Mouse (Mus musculus) adrenal gland, postnatal 25 days (tissue): Measurements from ENCODE around the gene Zfp423. TPM values are rescaled to one million over a fixed set of nuclear protein-coding genes. Genes with fewer than 3 reads are reported as not detected.

Experiments
- DNase-seq: peaks from one replicate; pipeline ENCODE4 v3.0.0; 2021; ENCODE audit warnings: mixed read lengths
- total RNA-seq: library from RNA; stranded (reverse); gene quantifications from 2 replicates; pipeline ENCODE4 v1.2.3, GENCODE M21; 2021

Gene Zfp423
- total RNA-seq, 1 experiment from 2014 or later, result 17.5 TPM

DNA sequence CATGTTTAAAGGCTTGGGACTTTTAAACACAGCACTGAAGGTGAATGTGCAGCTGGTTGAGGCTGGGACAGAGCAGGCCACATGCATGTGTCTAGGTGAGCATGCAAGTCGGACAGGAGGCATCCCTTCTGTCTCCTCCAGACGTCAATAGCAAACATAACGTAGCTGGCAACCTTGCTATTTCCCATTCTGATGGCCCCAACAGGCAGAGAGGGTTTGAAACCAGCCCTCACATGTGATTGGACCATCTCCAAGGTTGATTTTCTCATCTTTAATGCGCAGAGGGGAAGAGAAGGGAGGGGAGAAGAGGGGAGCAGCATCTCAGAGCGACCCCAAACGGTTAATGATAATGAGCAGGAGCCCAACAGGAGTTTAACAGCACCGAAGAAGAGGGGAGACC is 123.5 kb downstream of the Zfp423 start:
- DNase-seq, result no peak

DNA sequence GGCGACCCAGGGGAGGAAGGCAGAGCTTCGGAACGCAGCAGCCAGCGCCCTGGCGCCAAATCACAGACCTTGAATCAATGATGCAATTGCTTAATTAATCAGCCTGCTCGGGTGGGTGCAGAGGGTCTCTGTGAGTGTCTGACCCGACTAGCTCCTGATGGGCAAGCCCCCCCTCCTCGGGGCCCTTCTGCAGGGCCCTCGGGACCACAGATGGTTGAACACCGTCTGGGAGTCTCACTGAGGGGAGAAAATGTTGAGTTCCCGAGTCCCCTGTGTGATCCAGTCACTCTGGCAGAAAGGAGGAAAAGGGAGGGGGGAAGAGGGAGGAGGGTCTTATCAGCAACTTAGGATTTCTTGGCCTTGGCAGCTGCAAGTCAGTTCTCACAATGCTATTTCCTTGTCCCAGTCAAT is 124.0 kb downstream of the Zfp423 start:
- DNase-seq, result no peak

DNA sequence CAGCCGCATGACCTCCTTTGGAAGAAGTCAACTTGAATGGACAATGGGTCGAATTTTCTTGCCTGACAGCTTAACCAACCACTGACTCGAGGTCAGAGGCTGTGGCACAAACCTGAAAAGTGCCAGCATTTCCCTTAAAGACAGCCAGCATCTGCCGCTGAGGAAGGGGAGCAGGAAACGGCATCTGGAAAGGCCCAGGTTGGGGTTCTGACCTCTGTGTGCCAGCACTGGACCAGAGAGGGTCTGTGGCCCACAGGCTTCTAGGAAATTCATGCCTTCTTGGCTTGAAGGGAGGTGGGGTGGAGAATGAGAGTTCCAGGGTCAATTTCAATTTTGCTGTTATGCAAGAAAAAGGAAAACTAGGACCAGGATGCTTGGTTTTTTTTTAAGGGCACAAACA is 124.7 kb downstream of the Zfp423 start:
- no peak for DNase-seq

DNA sequence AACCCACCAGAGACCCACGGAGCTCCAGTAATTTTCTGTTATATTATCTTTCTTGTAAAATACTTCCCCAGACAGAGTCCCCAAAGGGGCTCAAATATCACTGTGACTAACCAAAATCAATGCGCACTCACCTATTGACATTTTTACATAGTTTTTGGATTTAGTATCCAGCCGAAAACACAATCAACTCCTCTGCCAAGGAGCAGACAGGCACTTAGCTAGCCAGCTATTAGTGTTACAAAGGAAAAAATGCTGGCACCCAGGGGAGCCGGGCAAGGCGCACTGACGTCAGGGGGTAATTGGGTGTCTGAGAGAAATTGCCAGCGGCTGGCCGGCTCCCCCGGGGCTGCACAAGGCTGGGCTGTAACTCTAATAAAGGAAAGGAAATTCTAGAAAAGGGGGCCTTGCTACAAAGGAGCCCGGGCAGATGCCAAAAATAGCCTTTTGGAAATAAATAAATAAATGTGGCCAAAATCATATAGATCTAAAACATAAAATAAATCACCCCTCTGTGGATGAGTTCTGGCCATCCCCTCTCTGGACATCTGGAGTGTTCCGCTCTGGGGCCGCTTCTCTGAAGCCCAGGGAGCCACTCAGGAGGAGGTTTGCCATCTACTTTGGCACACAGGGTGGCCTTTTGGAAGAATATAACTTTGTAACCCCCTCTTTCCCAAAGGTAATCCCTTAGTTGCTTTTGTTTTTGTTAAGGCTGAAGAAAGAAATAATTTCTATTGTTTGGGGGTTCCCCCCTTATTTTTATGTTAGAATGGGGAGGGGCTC is 125.4 kb downstream of the Zfp423 start:
- peak; percentile 24 for DNase-seq

DNA sequence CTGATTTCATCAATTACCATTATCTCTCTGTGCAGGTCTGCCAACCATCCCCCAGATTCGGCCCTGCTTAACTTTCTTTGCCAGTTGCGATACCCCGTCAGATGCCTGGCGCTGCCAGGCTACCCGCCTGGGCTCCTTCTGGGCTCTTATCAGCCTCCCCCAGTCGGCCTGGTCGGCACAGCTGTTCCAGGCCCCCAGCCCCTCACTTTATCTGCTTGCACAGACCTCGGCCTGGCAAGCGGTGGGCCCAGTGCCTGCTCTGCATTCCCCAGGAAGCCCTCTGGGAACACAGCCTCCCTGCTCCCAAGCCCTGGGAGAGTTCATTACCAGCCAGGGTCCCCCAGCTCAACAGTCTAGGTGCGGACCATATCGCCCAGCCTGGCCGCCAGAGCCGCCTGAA is 126.1 kb downstream of the Zfp423 start:
- no peak for DNase-seq

DNA sequence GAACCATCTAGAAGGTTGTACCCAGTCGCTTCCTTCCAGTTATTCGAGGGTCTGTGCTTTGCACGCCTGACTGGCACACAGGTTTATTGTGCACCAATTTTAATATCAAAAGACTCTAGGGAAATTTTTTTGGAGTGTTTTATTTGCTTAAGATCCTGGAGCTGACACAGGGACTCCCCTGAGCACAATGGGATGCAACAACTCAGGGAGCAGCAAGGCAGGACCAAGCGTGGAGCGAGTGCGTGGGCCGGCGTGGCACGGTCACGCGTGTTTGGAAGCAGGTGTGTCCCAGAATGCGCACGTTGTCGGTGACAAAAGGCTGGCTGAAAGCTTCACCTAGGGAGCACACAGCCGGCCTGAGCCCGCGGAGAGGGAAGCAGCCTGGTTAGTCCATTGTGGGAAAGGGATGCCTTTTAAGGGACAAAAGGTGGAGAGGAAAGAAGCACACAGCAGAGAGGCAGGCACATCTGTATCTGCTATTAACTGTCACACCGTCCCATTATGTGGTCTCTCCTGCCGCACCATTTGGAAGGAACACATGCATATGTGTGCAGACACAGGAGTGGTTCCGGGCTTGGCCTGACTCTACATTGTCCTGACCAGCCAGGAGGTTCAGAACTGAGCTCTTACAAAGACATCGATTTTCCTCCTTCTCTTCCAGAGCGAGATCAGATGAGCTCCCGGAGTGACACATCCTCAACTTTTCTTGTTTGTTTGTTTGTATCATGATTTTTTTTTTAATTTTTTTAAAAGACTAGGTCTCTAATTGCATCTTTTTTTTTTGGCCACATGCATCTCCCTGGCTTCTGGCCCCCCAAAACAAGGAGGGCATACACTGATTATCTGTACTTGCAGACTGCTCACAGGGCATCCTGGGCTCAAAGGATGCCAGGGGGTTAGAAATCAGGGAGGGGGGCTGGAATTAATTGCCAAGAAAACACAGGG is 126.7 kb downstream of the Zfp423 start:
- no peak for DNase-seq

DNA sequence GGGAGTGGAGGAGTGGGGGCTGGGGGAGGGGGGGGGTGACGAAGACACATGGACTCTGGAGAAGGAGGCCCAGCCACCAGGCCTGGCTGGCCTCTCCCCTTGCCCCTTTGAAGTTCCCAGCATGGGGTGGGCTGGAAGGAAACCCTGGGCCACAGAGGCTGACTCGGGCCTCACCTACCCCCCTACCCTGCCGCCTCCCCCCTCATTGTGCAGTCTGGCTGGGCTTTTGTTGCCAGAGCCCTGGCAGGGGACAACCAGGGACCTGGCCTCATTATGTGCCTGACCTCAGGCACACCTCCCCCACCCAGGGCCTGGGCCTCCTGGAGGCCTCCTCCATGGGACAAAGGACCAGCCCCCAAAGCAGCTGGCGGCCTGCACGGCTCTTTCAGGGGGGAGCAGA is 127.8 kb downstream of the Zfp423 start:
- no peak for DNase-seq

DNA sequence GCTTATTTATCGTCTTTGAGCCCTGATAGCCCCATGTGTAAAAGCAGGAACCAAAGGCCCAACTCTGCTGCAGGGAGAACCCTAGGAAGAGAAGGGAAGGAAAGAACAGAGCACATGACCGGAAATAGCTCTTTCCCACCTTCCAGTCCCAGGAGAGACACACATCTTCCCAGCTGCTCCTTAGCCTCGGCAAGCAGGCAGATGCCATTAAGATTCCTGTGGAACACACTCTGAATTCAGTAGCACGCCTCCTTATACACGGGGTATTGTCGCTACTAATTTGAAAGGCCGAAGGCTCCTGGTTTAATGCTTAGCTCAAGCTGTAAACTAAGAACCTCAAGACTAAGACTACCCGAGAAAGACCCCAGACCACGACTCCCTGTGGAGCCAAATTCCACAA is 128.3 kb downstream of the Zfp423 start:
- DNase-seq, result no peak

DNA sequence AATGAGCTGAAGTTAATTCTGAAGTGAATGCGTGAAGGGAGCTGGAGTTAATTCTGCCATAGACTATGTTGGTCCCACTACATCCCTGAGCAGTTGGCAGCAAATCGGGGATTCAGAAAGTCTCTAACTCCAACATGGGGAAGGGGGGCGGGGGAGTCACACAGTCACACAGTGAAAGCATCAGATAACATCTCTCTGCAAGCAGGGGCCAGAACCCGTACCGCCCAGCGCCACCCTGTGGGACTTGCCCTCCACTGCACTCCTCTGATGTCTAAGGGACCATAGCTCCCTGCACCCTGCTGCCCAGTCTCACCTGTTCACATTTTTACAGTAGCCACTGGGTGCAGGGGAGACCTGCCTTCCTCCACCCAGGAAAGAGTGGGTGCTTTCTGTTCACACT is 129.2 kb downstream of the Zfp423 start:
- peak; percentile 23 for DNase-seq

DNA sequence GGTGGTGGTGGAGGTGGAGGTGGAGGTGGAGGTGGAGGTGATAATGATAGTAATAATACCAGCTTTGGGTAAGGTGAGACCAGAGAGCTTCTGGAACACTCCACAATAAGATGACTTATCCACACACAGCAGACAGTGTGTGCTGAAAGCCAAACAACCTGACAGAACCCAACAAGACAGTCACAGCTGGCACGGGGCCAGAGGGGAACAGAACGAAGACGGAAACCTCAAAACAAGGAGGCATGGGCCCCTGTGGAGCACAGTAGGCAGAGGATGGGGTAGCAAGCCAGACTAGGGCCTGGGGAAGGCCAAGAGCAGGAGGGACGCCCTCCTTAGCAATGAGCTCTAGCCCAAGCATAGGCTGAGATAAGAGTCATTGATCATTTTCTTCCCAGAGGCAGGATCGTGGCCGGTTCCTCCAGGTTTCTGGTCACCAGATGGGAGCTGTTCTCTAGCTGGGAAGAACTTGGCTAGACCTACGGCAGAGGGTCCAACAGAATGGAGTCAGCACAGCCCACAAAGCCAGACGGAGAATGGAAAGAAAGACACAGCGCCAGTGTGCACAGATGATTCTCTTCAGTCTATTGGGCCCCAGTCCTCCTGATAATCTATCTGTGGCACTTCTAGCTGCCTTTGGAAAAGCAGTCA is 133.3 kb downstream of the Zfp423 start:
- DNase-seq, result no peak

DNA sequence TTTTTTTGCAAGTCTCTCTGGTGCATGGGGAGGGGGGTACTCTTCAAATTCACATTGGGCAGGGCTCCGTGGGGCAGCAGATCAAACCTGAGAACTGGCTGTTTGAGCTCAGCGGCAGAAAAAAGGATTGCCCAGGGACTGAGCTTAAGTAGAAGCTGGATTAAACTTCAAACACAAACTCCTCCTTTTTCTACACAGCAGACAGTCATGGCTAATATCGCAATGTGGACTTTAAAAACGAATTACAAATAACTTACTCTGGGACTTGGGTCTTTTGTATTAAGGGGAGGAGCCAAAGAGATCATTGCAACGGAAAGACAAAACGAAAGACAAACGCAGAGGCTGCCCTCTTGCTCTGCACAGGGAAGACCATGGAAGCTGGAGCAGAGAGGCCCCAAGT is 136.2 kb downstream of the Zfp423 start:
- no peak for DNase-seq

DNA sequence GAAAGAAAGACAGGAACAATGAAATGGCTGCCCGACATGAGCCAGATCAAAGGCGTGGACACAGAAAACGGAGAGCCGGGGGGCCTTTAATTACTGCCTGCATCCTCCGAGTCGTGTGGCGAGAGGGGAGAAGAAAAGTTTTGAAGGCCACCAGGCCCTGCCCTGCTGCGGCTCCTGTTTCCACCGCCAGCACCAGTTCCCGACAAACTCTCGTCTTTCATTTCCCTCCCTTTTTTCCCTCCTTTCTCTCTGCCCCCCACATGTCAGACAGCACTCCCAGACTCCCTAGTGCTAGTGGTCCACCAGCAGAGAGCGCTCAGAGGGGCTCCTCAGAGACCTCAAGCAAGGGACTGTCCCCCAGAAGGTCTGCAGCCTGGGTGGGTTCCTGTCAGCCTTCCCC is 136.7 kb downstream of the Zfp423 start:
- DNase-seq, result no peak

DNA sequence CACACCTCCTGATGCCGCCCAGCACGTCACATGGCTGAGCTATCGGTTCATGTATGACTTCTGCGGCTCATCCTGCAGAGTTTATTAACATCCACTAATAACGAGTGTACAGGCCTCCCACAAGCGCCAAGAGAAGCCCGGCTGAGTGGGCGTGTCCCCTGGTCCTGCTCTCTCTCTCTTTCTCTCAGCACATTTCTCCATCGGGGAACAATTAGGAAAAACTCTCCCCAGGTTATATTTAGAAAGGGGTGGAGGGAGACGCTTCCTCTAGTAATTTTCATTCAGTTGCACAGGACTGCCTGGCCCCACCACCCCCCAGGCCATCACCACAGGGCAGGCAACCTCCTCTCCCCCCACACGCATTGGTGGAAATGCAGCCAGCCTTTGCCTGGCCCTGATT is 137.2 kb downstream of the Zfp423 start:
- DNase-seq, result no peak

DNA sequence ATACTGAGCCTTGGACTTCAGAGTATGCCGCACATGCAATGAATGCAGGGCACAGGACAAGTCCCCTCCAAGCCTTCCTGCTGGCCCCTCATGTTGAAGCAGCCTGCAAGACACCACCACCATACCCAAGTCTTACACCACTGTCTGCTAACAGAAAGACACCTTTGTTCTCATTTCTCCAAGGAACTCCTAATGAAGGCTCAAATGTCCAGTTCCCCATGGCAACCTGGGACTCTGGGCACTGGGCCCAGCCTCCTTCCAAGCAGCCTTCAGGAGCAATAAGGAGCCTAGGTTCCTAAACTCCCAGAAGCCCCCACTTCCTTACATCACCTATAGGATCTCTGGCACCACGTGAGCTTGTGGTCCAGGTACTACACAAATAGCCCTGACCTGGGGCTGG is 137.7 kb downstream of the Zfp423 start:
- no peak for DNase-seq

DNA sequence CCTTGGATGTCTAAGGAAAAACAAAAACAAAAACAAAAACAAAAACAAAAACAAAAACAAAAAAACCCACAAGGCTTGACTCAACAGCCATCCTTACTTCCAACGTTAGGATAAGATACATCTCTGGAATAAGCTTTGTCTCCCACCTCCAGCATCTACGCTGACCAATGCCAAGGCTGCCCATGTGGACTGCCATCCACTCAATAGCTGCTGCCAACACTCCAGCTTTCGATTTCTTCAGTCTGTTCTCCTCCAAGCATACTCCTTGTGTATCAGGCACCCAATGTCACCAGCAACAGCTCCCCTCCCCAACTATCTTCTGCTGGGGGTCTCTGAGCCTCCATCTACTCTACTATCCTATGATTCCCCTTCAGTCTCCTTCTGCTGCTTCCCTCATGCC is 140.1 kb downstream of the Zfp423 start:
- no peak for DNase-seq

DNA sequence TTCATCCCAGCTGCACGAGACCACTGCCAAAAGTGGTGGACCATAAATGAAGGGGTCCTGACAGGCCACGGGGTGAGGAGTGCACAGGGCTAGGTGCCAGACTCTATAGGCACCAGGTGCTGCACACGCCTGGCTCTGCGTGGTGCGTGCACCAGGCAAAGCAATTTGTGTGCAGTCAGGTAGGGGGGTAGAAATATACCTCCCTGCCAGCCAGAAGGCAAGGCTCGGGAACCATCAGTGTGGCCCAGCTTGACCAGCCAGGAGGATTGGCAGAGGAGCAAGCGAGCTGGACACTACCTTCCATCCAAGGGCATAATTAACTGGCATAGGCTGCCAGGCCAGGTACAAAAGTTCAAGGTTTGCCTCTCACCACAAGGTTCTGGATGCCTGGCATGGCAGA is 140.9 kb downstream of the Zfp423 start:
- no peak for DNase-seq

DNA sequence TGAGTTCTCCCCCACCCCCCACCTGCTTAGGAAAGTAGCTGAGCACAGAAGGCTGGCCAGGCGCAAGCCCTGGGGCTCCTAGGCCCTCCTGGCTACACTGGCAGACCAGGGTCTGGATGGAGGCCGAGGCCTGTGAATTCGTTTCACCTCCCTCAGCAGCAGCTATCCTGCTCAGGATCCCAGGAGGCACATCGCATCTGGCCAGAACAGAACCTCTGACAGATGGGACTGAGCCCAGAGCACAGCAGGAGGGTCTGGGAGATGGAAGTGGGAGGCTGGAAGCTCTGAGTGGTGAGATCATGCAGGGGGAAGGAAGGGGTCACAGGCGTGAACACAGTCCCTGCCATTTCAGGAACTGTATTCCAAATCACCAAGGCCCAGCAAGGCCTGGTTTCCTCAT is 143.3 kb downstream of the Zfp423 start:
- no peak for DNase-seq

DNA sequence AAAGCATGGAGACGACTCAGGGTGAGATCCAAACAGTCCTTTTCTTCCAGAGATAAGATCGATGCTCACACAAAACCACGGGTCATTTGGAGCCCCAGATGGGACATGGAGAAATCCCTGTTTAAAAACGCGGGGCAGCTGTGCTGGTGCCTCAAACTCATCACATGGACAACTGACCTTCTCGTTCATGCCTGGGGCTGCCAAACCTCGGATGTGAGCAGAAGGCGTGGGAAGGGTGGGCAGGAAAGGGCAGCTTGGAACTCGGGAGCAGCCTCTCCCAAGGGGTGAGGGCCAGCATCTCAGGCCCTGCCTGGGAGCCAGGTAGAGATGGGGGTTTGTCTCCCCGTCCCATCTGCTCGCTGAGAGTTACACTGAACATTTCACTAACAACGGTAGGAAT is 146.7 kb downstream of the Zfp423 start:
- no peak for DNase-seq

DNA sequence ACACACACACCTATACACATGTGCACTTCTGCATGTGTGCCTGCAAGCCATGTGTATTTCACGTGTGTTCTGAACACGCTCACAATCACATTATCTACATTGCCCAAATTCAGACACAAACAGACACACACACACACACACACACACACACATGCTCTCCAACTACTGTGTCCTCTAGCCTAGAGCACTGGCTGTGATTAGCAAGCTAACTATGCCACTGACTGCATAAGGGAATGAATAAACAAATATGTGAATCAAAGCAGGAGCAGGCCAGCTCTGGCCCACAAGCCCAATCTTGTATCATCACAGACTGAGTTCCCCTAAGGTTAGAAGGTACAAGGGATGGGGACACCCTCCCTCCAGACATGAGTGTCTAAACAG is 147.3 kb downstream of the Zfp423 start:
- DNase-seq, result no peak

DNA sequence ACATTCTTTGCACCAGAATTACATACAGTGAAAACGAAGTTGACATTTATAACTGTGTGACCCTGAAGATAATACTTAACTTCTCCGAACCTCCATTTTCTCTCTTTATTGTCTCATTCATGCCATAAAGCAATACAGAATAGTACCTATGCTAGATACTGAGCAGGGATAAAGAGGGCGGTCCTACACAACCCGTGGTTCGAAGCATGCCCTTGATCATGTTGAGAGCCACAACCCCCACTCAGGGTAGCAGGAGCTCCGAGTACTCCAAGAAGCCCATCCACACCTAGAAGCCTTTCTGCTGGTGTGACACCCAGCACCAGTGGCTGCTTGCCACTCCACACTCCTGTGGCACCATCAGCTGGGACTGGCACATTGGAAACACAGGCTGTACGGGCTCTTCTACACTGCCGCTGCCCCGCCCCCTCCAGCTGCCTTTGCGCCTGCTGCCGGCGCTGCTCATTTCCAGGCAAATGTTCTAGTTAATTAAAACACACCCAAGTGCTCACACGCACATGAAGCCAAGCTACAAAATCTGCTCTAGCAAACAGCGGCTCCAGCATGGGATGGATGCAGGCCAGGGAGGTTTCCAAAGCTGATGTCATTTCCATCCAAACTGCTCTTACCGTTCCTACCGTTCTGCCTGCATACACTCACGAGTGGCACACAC is 147.9 kb downstream of the Zfp423 start:
- peak; percentile 25 for DNase-seq

DNA sequence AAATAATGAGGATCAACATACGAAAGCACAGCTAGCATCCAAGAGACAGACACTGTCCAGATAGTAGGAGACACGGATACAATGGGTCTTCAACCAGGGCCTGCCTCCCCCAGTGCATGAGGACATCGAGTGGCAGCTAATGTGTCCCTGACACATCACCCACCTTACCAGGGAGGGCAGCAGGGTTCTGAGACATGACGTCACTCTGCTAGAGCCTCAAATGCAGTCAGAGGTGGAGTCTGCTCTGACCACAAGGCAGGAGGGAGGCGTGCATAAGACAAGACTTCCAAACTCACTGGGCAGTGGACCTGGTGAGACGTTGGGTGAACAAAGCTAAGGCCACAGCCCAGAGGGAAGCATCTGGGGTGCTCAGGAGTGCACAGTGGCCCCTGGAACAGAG is 148.6 kb downstream of the Zfp423 start:
- DNase-seq, result no peak

DNA sequence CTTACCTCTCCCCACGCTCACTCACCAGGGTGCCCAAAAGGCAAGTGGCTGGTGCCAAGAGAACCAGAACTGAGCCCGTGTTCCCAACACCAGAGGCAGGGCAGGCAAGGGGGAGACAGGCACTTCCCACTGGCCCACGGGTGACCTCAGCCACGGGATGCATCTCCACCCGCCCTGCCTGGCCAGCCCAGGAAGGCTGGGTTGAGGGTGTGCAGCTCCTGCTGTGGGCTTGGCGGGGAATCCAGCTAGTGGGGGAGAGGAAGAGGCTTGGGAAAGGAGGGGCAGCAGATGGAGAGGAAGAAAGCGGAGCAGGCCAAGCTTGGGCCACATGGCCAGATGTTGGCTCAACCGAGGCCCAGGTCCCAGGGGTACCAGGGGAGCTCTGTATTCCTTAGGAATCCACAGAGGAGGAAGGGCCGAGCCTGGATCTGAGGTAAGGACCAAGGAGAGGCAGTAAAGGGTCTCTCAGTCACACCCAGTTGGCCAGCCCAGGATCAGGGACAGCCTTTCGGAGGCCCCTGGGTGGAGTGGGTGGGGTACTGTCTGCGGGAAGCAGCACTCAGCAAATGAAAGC is 155.0 kb downstream of the Zfp423 start:
- peak; percentile 24 for DNase-seq
